Mouse (Mus musculus) lung, embryonic 15.5 days (tissue): ENCODE results near the gene Cerk. TPM values are rescaled to one million over a fixed set of nuclear protein-coding genes. Genes with fewer than 3 reads are reported as not detected.
A peak's percentile ranks its signal among the peaks of the same experiment; 100 is the strongest.

Source experiments
- ATAC-seq: fragments of 200-750 bp; cut with Nextera tagmentation; 2 replicates; pipeline ENCODE4 v1.8.0; 2017; ENCODE audit warnings: moderate number of reproducible peaks, borderline replicate concordance; ENCODE audit not compliant: low FRiP score, low TSS enrichment; ENCODE audit errors: extremely low read depth
- H3K27ac ChIP-seq: fragments of 300-500 bp; sonication (generic); 2 replicates; pipeline ENCODE4 v1.5.1; 2015; ENCODE audit warnings: moderate library complexity, mild to moderate bottlenecking, inconsistent platforms
- H3K27me3 ChIP-seq: fragments of 300-500 bp; sonication (generic); 2 replicates; pipeline ENCODE4 v1.6.1; 2015; ENCODE audit warnings: inconsistent platforms
- H3K36me3 ChIP-seq: fragments of 300-500 bp; sonication (generic); 2 replicates; pipeline ENCODE4 v1.6.1; 2015; ENCODE audit warnings: inconsistent platforms
- H3K4me1 ChIP-seq: fragments of 300-500 bp; sonication (generic); 2 replicates; pipeline ENCODE4 v1.6.1; 2015; ENCODE audit warnings: inconsistent platforms
- H3K4me2 ChIP-seq: fragments of 300-500 bp; sonication (generic); 2 replicates; pipeline ENCODE4 v1.6.1; 2015; ENCODE audit warnings: inconsistent platforms, mild to moderate bottlenecking, moderate library complexity
- H3K4me3 ChIP-seq: fragments of 300-500 bp; sonication (generic); 2 replicates; pipeline ENCODE4 v1.5.1; 2015; ENCODE audit warnings: mild to moderate bottlenecking, inconsistent platforms
- H3K9ac ChIP-seq: fragments of 300-500 bp; sonication (generic); 2 replicates; pipeline ENCODE4 v1.6.1; 2015; ENCODE audit warnings: inconsistent platforms
- H3K9me3 ChIP-seq: fragments of 300-500 bp; sonication (generic); 2 replicates; pipeline ENCODE4 v1.6.1; 2016; ENCODE audit warnings: inconsistent platforms
- WGBS: fragments of 180-500 bp; shearing (Covaris S2); methylation state at CpG from one replicate; pipeline ENCODE4 v1.1.7; 2015; 5-methylcytosine and 5-hydroxymethylcytosine counted together
- polyA plus RNA-seq: library from polyadenylated mRNA; unstranded; fragments of >200 nt; fragmentation: Nextera tagmentation; extraction: Ambion mirVana; gene quantifications from 2 replicates; pipeline ENCODE4 v1.2.1, GENCODE M21; 2015

Cerk gene
- polyA plus RNA-seq, 1 experiment from 2014 or later: 27.8 TPM

DNA sequence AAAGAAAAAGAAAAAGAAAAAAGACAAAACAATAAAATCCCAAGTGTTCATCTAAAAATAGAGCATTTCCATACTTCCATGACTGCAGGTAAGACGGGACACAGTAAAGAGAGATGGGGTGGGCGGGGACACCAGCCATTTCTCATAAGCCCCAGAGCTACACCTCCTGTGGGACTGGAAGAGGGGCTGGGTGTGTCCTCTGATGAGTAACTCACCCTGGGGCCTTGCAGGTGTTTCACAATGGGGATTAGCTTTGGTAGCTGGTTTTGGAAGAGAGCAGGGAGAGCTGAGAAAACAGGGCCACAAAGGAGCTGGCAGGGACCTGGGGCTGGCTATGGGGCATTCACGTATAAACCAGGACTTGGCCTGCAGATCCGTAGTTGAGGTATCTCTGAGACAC, 35.3 kb downstream of the Cerk start:
- H3K9ac ChIP-seq: no peak overlapping the region
- H3K9me3 ChIP-seq: no peaks in the 10 kb centered on the region
- peaks cover 47% of the 10 kb centered on the region for H3K36me3 ChIP-seq
- H3K27ac ChIP-seq: no peak overlapping the region
- H3K4me2 ChIP-seq: no peak overlapping the region
- no peak overlapping the region for H3K4me3 ChIP-seq
- no peaks in the 10 kb centered on the region for H3K4me1 ChIP-seq
- no peak for ATAC-seq
- no peaks in the 10 kb centered on the region for H3K27me3 ChIP-seq
- 75% methylated on average over 4 of the region's 4 CpGs for WGBS

GRCm38 (mm10) chr15:86146922-86147321, 39.0 kb downstream of the Cerk start:
- Histone ChIP-seq H3K27me3 (no peaks in the 10 kb centered on the region), H3K4me2 (no peak overlapping the region), H3K9me3 (no peaks in the 10 kb centered on the region), H3K9ac (no peak overlapping the region), H3K36me3 (peaks cover 48% of the 10 kb centered on the region), H3K27ac (no peak overlapping the region), H3K4me1 (no peaks in the 10 kb centered on the region), H3K4me3 (no peak overlapping the region)
- no peak for ATAC-seq
- 85% methylated on average over 8 of the region's 8 CpGs for WGBS

- Histone ChIP-seq H3K27me3 (no peaks in the 10 kb centered on the region), H3K9ac (no peak overlapping the region), H3K4me1 (no peaks in the 10 kb centered on the region), H3K9me3 (no peaks in the 10 kb centered on the region), H3K4me3 (no peak overlapping the region), H3K27ac (no peak overlapping the region), H3K36me3 (peaks cover 49% of the 10 kb centered on the region; the same call in 1 of the 2 replicates), H3K4me2 (no peak overlapping the region)
- ATAC-seq: no peak
- WGBS: 78% methylated on average over 7 of the region's 7 CpGs
Measured at GRCm38 (mm10) chr15:86145046-86145445, 40.9 kb downstream of the Cerk start.

DNA sequence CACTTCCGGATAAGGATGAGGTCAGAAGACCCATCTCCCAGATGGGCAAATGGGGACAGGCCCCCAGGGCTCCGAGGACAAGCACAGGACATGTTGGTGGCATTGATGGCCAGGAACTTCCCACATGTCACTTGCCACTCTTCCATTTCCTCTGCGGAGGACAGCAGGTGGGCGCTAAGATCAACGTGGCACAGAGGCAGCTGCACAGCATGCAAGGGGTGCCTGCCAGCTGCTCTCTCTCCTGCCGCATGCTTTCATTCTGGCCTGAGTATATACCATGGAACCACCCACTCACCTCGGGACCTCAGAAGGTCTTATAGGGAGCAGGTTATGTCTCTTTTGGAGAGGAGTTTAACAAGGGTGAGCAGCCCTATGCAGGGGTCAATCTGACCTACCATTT, 41.4 kb downstream of the Cerk start:
- no peaks in the 10 kb centered on the region for H3K27me3 ChIP-seq
- no peak overlapping the region for H3K27ac ChIP-seq
- 75% methylated on average over 7 of the region's 7 CpGs for WGBS
- 0 out of 2 replicates have a peak, but pooled peaks have one; percentile 21 for ATAC-seq
- no peaks in the 10 kb centered on the region for H3K9me3 ChIP-seq
- no peak overlapping the region for H3K4me2 ChIP-seq
- H3K9ac ChIP-seq: no peak overlapping the region
- no peaks in the 10 kb centered on the region for H3K4me1 ChIP-seq
- H3K36me3 ChIP-seq: peaks cover 49% of the 10 kb centered on the region; the same call in 1 of the 2 replicates
- no peak overlapping the region for H3K4me3 ChIP-seq

DNA sequence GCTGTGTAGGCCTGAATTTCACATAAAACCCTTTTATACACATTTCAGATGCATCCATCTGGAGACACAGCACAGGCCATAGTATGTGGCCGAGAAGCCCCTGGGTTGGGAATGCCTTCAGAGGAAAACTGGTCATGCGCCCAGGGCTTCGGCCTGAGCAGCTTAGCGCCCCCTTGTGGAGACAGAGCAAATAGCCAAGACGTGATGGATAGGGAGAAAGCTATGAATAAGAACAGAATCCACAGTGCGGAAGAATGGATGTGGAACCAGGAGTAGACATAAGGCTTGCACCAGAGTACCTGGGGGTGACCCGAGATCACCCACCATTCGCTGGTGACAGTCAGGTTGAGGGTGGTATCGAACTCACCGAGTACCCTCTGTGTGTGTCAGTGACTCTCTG, 45.6 kb downstream of the Cerk start:
- Histone ChIP-seq H3K27me3 (no peaks in the 10 kb centered on the region), H3K4me3 (no peak overlapping the region), H3K36me3 (peaks cover 42% of the 10 kb centered on the region; the same call in 1 of the 2 replicates), H3K27ac (no peak overlapping the region), H3K4me2 (no peak overlapping the region), H3K9ac (no peak overlapping the region), H3K4me1 (no peaks in the 10 kb centered on the region), H3K9me3 (no peaks in the 10 kb centered on the region)
- ATAC-seq: no peak
- 34% methylated on average over 10 of the region's 10 CpGs for WGBS

- Histone ChIP-seq H3K36me3 (peaks cover 24% of the 10 kb centered on the region; the same call in 1 of the 2 replicates), H3K9ac (no peak overlapping the region), H3K4me1 (no peaks in the 10 kb centered on the region), H3K27ac (no peak overlapping the region), H3K4me2 (no peak overlapping the region), H3K27me3 (no peaks in the 10 kb centered on the region), H3K9me3 (no peaks in the 10 kb centered on the region), H3K4me3 (no peak overlapping the region)
- WGBS: 60% methylated on average over 4 of the region's 4 CpGs
- ATAC-seq: no peak
Measured at GRCm38 (mm10) chr15:86137638-86138037, 48.3 kb downstream of the Cerk start.

GRCm38 (mm10) chr15:86134941-86135783, 50.8 kb downstream of the Cerk start:
- peak; percentile 28 for ATAC-seq

DNA sequence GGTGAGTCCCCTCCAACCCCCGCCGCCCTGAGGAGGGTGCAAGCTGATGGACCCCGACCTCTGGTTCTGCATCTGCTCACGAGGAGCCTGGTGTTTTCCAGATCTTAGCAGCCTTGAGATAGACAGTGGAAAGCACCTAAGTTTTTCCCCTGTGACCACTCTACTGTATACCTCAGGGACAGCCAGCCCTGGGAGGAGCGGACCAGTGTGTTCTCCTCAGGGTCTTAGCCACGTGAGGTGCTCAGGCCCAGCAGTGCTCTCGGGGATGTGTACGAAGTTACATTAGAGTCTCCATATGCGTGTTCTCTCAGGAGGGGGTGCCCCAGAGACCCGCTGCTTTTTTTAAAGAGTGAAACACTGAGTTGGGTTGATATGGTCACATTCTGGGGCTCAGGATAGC, 55.3 kb downstream of the Cerk start:
- ATAC-seq: no peak
- Histone ChIP-seq H3K4me1 (no peaks in the 10 kb centered on the region), H3K27me3 (no peaks in the 10 kb centered on the region), H3K36me3 (peaks cover 17% of the 10 kb centered on the region; the same call in 1 of the 2 replicates), H3K9me3 (no peaks in the 10 kb centered on the region), H3K4me2 (no peak overlapping the region), H3K4me3 (no peak overlapping the region), H3K27ac (no peak overlapping the region), H3K9ac (no peak overlapping the region)
- WGBS: 88% methylated on average over 10 of the region's 10 CpGs

More at GRCm38 (mm10) chr15:86134941-86135783, 50.8 kb downstream of the Cerk start:
- no peak overlapping the region for H3K4me3 ChIP-seq
- no peaks in the 10 kb centered on the region for H3K27me3 ChIP-seq
- WGBS: 35% methylated on average over 18 of the region's 18 CpGs
- H3K36me3 ChIP-seq: peaks cover 16% of the 10 kb centered on the region; the same call in 1 of the 2 replicates
- no peak overlapping the region for H3K4me2 ChIP-seq
- no peak overlapping the region for H3K27ac ChIP-seq
- no peaks in the 10 kb centered on the region for H3K4me1 ChIP-seq
- H3K9me3 ChIP-seq: no peaks in the 10 kb centered on the region
- H3K9ac ChIP-seq: no peak overlapping the region

GRCm38 (mm10) chr15:86129036-86129435, 56.9 kb downstream of the Cerk start:
- no peak overlapping the region for H3K4me3 ChIP-seq
- H3K27ac ChIP-seq: no peak overlapping the region
- no peaks in the 10 kb centered on the region for H3K4me1 ChIP-seq
- H3K36me3 ChIP-seq: peaks cover 17% of the 10 kb centered on the region; the same call in 1 of the 2 replicates
- H3K9me3 ChIP-seq: no peaks in the 10 kb centered on the region
- H3K9ac ChIP-seq: no peak overlapping the region
- 82% methylated on average over 3 of the region's 3 CpGs for WGBS
- H3K4me2 ChIP-seq: no peak overlapping the region
- ATAC-seq: no peak
- no peaks in the 10 kb centered on the region for H3K27me3 ChIP-seq

DNA sequence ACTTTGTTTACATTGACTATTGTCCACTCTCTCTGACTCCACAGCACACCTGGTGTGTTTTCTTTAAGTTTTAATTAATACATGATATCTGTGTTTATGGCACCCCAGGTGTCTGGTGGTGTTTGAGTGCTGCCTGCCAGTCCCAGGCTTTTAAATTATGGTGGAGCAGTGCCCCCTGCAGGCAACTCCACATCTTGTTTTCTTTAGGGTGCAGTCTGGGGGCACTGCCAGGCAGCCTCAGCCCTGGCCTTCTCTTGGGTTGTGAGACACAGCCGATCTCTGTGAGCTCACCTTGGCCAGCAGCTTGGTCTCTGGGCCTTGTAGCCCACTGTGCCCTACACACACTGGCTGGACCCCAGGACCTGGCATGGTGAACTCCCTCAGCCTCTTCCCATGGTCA, 61.6 kb downstream of the Cerk start:
- Histone ChIP-seq H3K4me2 (no peak overlapping the region), H3K36me3 (peaks cover 16% of the 10 kb centered on the region; the same call in 1 of the 2 replicates), H3K9me3 (no peaks in the 10 kb centered on the region), H3K9ac (no peak overlapping the region), H3K27ac (no peak overlapping the region), H3K4me3 (no peak overlapping the region), H3K4me1 (no peaks in the 10 kb centered on the region), H3K27me3 (no peaks in the 10 kb centered on the region)
- ATAC-seq: no peak
- WGBS: 45% methylated on average over 1 of the region's 1 CpGs

GRCm38 (mm10) chr15:86123409-86123808, 62.5 kb downstream of the Cerk start:
- 90% methylated on average over 4 of the region's 4 CpGs for WGBS
- Histone ChIP-seq H3K27ac (no peak overlapping the region), H3K4me3 (no peak overlapping the region), H3K9me3 (no peaks in the 10 kb centered on the region), H3K27me3 (no peaks in the 10 kb centered on the region), H3K4me2 (no peak overlapping the region), H3K4me1 (no peaks in the 10 kb centered on the region), H3K9ac (no peak overlapping the region), H3K36me3 (peaks cover 11% of the 10 kb centered on the region; the same call in 1 of the 2 replicates)
- ATAC-seq: no peak

DNA sequence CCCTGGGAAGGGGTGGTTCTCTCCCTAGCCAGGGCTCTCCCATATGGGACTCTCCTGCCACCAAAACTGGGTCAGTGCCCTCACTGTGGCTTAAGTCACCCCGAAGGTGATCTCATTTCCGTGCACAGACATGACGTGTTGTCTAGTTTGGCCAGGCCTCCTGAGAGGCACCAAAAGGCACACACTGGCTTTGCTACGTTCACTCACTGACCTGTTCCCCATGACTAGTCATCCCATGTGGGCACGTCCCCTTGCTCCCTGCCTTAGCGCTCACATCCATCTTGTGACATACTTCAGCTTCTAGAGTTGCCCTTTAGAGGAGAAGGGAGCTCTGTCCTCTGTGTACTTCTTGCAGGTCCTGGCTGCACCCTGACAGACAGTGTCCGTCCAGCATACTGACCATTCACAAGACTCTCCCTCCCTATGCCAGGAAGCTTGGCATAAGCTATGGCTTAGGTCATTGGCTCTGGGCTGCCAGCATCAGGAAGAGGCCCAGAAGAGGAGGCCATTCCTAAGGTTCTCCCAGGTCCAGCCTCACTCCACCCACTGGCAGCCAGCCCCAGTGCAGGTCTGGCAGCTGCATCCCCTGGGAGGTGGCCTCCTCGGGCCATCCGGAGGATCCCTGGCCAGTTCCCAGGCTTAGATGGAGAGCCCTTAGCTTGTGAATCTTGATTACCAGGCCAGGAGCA, 63.5 kb downstream of the Cerk start:
- WGBS: 79% methylated on average over 9 of the region's 9 CpGs

More for the DNA sequence above, 63.5 kb downstream of the Cerk start:
- no peaks in the 10 kb centered on the region for H3K9me3 ChIP-seq
- H3K27me3 ChIP-seq: no peaks in the 10 kb centered on the region
- H3K4me3 ChIP-seq: no peak overlapping the region
- no peak for ATAC-seq
- H3K27ac ChIP-seq: no peak overlapping the region
- H3K4me2 ChIP-seq: no peak overlapping the region
- no peaks in the 10 kb centered on the region for H3K4me1 ChIP-seq
- H3K36me3 ChIP-seq: 0 out of 2 replicates have a peak, but pooled peaks cover 9% of the 10 kb centered on the region
- no peak overlapping the region for H3K9ac ChIP-seq
